Mouse (Mus musculus) large intestine, adult 2 months (tissue): Measurements from ENCODE around the gene Rex1bd. TPM values are rescaled to one million over a fixed set of nuclear protein-coding genes. Genes with fewer than 3 reads are reported as not detected.

ENCODE experiments used
- DNase-seq: peaks from one replicate; pipeline ENCODE4 v3.0.0-alpha.2; 2012; ENCODE audit warnings: low read depth, low spot score
- WGBS: fragments of 180-500 bp; shearing (Covaris S2); methylation state at CpG from one replicate; pipeline ENCODE4 v1.1.7; 2018; 5-methylcytosine and 5-hydroxymethylcytosine counted together
- polyA plus RNA-seq: library from polyadenylated mRNA; depleted of rRNA; stranded (reverse); fragments of >200 nt; gene quantifications from 2 replicates; pipeline ENCODE4 v1.2.3, GENCODE M21; 2012

Rex1bd gene
- polyA plus RNA-seq, 1 experiment = 159 TPM

- WGBS = 7% methylated on average over 54 of the region's 55 CpGs
- DNase-seq = no peak
Measured at GRCm38 (mm10) chr8:70487993-70488796, 18.4 kb downstream of the Rex1bd start.

- 12% methylated on average over 33 of the region's 33 CpGs for WGBS
Measured at GRCm38 (mm10) chr8:70486941-70487520, 19.5 kb downstream of the Rex1bd start, which contains the start of gene Tmem59l. Tmem59l (minus strand) TSS chr8:70487358.

GRCm38 (mm10) chr8:70486191-70486681, 20.3 kb downstream of the Rex1bd start:
- DNase-seq = no peak
- WGBS = 59% methylated on average over 7 of the region's 7 CpGs

More at GRCm38 (mm10) chr8:70486941-70487520, 19.5 kb downstream of the Rex1bd start, which contains the start of gene Tmem59l:
- DNase-seq = no peak

GRCm38 (mm10) chr8:70482943-70483342, 23.6 kb downstream of the Rex1bd start:
- WGBS = 57% methylated on average over 2 of the region's 2 CpGs
- DNase-seq = no peak

- DNase-seq = no peak
- 64% methylated on average over 3 of the region's 3 CpGs for WGBS
Measured at GRCm38 (mm10) chr8:70481908-70482307, 24.6 kb downstream of the Rex1bd start.

GRCm38 (mm10) chr8:70477269-70477982, 29.1 kb downstream of the Rex1bd start:
- peak; percentile 57 for DNase-seq
- WGBS = 4% methylated on average over 21 of the region's 21 CpGs

- under 1% methylated on average over 52 of the region's 53 CpGs for WGBS
- peak; percentile 97 for DNase-seq
Measured at GRCm38 (mm10) chr8:70476333-70477268, 30.0 kb downstream of the Rex1bd start, which contains the start of gene Klhl26. Klhl26 (minus strand) TSS chr8:70476968.

- WGBS = 93% methylated on average over 7 of the region's 7 CpGs
- no peak for DNase-seq
Measured at GRCm38 (mm10) chr8:70471856-70472255, 34.7 kb downstream of the Rex1bd start.

- WGBS = 73% methylated on average over 2 of the region's 2 CpGs
Measured at GRCm38 (mm10) chr8:70469938-70470337, 36.6 kb downstream of the Rex1bd start.

GRCm38 (mm10) chr8:70469295-70469916, 37.1 kb downstream of the Rex1bd start:
- no peak for DNase-seq
- WGBS = 45% methylated on average over 10 of the region's 10 CpGs

More at GRCm38 (mm10) chr8:70469938-70470337, 36.6 kb downstream of the Rex1bd start:
- DNase-seq = no peak

- no peak for DNase-seq
- 83% methylated on average over 4 of the region's 4 CpGs for WGBS
Measured at GRCm38 (mm10) chr8:70468733-70469132, 37.8 kb downstream of the Rex1bd start.

GRCm38 (mm10) chr8:70467907-70468306, 38.6 kb downstream of the Rex1bd start:
- WGBS = 59% methylated on average over 1 of the region's 1 CpGs
- no peak for DNase-seq

- DNase-seq = no peak
- WGBS = 68% methylated on average over 5 of the region's 5 CpGs
Measured at GRCm38 (mm10) chr8:70467229-70467725, 39.3 kb downstream of the Rex1bd start.

- 60% methylated on average over 11 of the region's 11 CpGs for WGBS
Measured at GRCm38 (mm10) chr8:70466771-70467170, 39.8 kb downstream of the Rex1bd start.

GRCm38 (mm10) chr8:70466305-70466704, 40.2 kb downstream of the Rex1bd start:
- 92% methylated on average over 4 of the region's 4 CpGs for WGBS

More at GRCm38 (mm10) chr8:70466771-70467170, 39.8 kb downstream of the Rex1bd start:
- no peak for DNase-seq

GRCm38 (mm10) chr8:70465701-70466100, 40.9 kb downstream of the Rex1bd start:
- WGBS = 98% methylated on average over 4 of the region's 4 CpGs
- DNase-seq = no peak

More at GRCm38 (mm10) chr8:70466305-70466704, 40.2 kb downstream of the Rex1bd start:
- no peak for DNase-seq

GRCm38 (mm10) chr8:70464162-70464561, 42.4 kb downstream of the Rex1bd start:
- no peak for DNase-seq
- 91% methylated on average over 6 of the region's 6 CpGs for WGBS

GRCm38 (mm10) chr8:70463306-70463705, 43.2 kb downstream of the Rex1bd start:
- WGBS = 88% methylated on average over 4 of the region's 4 CpGs
- no peak for DNase-seq
